Mouse (Mus musculus) megakaryocyte, embryonic 14.5 days (primary cell): Measurements from ENCODE around the gene Sufu. TPM values are rescaled to one million over a fixed set of nuclear protein-coding genes. Genes with fewer than 3 reads are reported as not detected.
A peak's percentile ranks its signal among the peaks of the same experiment; 100 is the strongest.

Source experiments
- H3K27me3 ChIP-seq: replicated peaks from 2 replicates; pipeline ENCODE3; 2012; ENCODE audit warnings: inconsistent platforms
- H3K36me3 ChIP-seq: replicated peaks from 2 replicates; pipeline ENCODE3; 2012; ENCODE audit warnings: low read length, inconsistent platforms, mixed read lengths
- H3K4me1 ChIP-seq: 2 replicates; pipeline ENCODE4 v1.6.1; 2012; ENCODE audit warnings: inconsistent platforms
- H3K4me3 ChIP-seq: replicated peaks from 2 replicates; pipeline ENCODE3; 2012; ENCODE audit warnings: moderate library complexity, mild to moderate bottlenecking, inconsistent platforms
- H3K9me3 ChIP-seq: 2 replicates; pipeline ENCODE4 v1.6.1; 2012; ENCODE audit warnings: inconsistent platforms
- FLI1 ChIP-seq: IDR thresholded peaks from 2 replicates; pipeline ENCODE4 v1.6.1; 2012; ENCODE audit warnings: low read length, inconsistent platforms, mixed read lengths
- GATA1 ChIP-seq: IDR thresholded peaks from 3 replicates; pipeline ENCODE4 v1.6.1; 2012; ENCODE audit warnings: mixed read lengths, low read length, inconsistent platforms, borderline replicate concordance
- polyA plus RNA-seq: library from polyadenylated mRNA; stranded (reverse); fragments of >175 nt; gene quantifications from 2 replicates; pipeline ENCODE4 v1.2.3, GENCODE M21; 2012; ENCODE audit warnings: low replicate concordance; ENCODE audit not compliant: insufficient read depth

Sufu gene
- polyA plus RNA-seq, 1 experiment = 8.7 TPM

DNA sequence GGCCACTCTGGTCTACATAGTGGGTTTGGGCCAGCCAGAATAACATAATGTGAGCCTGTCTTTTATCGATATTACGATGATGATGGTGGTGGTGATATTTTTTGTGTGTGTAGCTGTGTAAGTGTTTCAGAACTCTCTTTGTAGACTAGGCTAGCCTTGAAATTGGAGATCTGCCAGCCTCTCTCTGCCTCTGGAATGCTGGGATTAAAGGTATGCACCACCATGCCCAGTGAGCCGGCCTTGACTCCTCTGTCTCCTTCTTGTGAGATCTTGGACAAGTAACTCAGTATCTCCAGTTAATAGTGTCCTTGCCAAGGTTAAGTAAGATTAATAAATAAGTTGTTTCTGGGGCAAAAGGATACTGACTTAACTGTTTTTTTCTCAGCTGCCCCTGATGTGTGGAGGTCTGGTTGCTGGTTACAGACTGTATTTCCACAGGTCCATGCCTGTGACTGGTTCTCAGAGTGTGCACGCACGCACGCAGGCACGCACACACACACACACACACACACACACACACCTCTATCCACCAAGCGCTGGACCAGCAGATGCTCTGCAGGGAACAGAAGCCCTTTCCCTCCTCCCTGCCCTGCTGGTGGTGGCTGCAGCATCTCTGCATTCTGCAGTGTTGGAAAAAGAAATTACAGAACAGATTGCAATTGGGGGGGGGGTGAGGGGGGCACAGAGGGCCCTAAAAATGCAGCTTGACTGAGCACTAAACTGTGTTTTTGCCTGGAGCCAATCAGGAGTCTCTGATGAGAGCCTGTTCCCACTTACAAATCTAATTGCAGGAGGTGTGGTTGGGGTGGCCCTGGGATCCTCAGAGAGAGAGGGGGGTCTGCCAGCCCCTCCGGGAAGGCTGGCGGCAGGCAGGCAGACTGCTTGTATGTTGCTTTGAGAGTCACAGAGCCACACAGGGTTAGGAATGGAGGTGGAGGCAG, 129.3 kb downstream of the Sufu start:
- Histone ChIP-seq H3K4me3 (no peak overlapping the region), H3K27me3 (no peaks in the 10 kb centered on the region), H3K9me3 (no peaks in the 10 kb centered on the region), H3K36me3 (peaks cover 4% of the 10 kb centered on the region), H3K4me1 (peaks cover 92% of the 10 kb centered on the region)
- TF ChIP-seq FLI1 = no peak
- TF ChIP-seq GATA1 = no peak

- H3K4me1 ChIP-seq = peaks cover 92% of the 10 kb centered on the region
- H3K27me3 ChIP-seq = no peaks in the 10 kb centered on the region
- H3K9me3 ChIP-seq = no peaks in the 10 kb centered on the region
- peaks cover 4% of the 10 kb centered on the region for H3K36me3 ChIP-seq
- TF ChIP-seq GATA1 = no peak
- no peak for TF ChIP-seq FLI1
- H3K4me3 ChIP-seq = peak overlapping the region; percentile 87
Measured at GRCm38 (mm10) chr19:46527632-46528528, 131.2 kb downstream of the Sufu start.

DNA sequence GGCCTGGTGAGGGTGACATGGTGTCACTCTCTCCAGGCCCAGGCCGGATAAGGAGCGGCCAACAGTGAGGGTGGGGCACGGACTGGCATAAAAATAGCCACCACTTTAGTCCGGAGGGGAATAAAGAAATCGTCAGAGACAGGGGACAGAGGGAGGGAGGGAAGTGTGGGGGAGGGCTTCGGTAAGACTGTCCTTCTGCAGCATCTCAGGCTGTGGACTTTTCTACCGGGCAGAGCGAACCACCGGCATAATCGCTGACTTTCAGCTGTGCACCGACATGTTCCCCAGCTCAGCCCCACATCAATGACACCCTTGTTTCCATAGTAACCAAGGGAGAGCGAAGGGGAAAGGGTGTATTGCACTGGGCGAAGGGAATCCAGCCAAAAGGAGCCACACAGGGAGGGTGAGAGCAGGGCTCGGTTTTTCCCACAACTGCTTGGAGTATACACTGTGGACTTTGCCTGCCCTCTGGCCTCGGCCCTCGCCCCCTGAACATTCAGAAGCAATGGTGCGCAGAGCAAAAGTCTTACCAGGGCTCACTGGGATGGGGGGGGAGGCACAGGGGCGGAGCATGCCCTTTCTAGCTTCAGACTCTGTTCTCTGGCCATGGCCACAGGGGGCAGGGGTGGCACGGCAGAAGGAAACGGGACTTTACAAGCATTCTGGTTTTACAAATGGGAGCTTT, 132.0 kb downstream of the Sufu start:
- Histone ChIP-seq H3K27me3 (no peaks in the 10 kb centered on the region), H3K4me1 (peaks cover 92% of the 10 kb centered on the region)

DNA sequence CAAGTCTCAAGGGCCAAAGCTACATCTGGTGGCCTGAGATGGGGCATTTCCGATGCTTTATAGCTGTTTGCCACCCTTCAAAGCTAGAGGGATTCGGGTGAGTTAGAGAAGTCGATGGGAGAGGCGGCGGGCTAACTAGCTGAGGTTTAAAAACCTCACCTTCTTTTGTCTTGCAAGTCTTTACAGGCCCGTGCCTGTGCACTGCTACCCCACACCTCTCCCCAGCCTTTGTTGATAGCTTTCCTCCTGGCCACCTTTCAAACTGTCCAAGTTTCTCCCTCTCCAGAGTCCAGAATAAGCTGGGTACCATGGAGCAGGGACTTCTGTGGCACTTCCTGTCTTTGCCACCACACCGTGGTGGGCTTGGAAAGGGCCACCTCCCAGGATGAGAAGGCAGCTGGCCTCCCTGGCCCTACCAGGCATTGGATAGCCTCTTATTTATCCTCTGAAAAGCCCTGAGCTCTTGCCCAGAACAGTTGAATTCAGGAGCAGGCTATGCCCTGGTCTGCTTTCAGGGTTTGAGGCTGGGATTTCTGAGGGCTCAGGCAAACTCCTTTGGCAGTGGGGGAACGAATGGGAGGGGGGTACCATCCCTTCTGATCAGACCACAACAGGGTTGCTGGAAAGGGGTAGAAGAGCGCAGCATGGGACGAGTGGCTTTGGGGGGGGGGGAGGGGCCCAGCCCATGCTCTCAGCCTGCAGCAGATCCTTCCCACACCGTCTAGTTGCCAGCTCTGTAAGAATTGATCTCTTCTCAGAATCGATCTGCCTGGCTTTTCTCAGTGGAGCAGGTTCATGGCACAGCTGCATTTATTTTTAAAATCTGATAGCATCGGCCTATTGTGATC, 133.1 kb downstream of the Sufu start:
- H3K27me3 ChIP-seq = no peaks in the 10 kb centered on the region
- peak overlapping the region; percentile 87 for H3K4me3 ChIP-seq
- H3K36me3 ChIP-seq = peaks cover 6% of the 10 kb centered on the region
- no peak for TF ChIP-seq FLI1
- no peak for TF ChIP-seq GATA1
- H3K9me3 ChIP-seq = no peaks in the 10 kb centered on the region
- peaks cover 90% of the 10 kb centered on the region for H3K4me1 ChIP-seq

More for the DNA sequence above, 132.0 kb downstream of the Sufu start:
- H3K9me3 ChIP-seq = no peaks in the 10 kb centered on the region
- peaks cover 4% of the 10 kb centered on the region for H3K36me3 ChIP-seq
- TF ChIP-seq GATA1 (no peak), FLI1 (no peak)
- peak overlapping the region; percentile 87 for H3K4me3 ChIP-seq

GRCm38 (mm10) chr19:46530449-46530990, 133.8 kb downstream of the Sufu start:
- no peaks in the 10 kb centered on the region for H3K27me3 ChIP-seq
- peaks cover 88% of the 10 kb centered on the region for H3K4me1 ChIP-seq
- no peak overlapping the region for H3K4me3 ChIP-seq
- peaks cover 6% of the 10 kb centered on the region for H3K36me3 ChIP-seq
- no peak for TF ChIP-seq GATA1
- TF ChIP-seq FLI1 = no peak
- H3K9me3 ChIP-seq = no peaks in the 10 kb centered on the region

- Histone ChIP-seq H3K4me1 (peaks cover 84% of the 10 kb centered on the region), H3K9me3 (no peaks in the 10 kb centered on the region), H3K27me3 (no peaks in the 10 kb centered on the region), H3K4me3 (peak overlapping the region; percentile 18), H3K36me3 (peaks cover 6% of the 10 kb centered on the region)
- TF ChIP-seq GATA1 = no peak
- no peak for TF ChIP-seq FLI1
Measured at GRCm38 (mm10) chr19:46531071-46532030, 134.7 kb downstream of the Sufu start.

DNA sequence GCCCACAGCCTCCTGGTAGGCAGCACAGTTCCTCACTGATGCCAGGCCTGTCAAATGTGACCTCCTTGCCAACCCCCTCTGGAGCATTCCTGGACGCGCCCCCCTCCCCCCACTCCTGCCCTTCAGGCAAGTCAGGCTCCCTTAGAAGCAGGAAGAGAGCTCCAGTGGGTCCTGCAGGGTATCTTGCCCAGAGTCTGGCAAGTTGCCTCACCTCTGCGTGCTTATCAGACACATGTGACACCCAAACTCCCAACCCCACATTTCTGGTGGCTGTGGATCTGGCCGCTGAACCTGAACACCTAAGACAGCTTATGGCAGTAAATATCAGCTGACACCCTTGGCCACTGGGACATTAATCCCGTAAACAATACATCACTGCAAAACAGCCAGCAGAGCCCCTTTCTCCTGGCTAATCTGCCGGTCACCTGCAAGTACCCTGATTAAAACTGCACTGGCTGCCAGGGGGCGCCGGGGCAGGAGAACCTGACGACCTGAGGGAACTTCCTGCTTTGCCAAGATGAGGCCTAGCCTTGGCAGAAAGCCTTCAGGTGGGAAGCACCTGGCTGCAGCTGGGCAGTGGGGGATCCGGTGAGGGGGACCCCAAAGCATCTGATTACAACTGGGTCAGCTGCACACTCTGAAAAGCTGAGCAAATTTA, 135.5 kb downstream of the Sufu start:
- Histone ChIP-seq H3K27me3 (no peaks in the 10 kb centered on the region), H3K4me1 (peaks cover 80% of the 10 kb centered on the region), H3K9me3 (no peaks in the 10 kb centered on the region), H3K4me3 (peak overlapping the region; percentile 18), H3K36me3 (peaks cover 10% of the 10 kb centered on the region)
- no peak for TF ChIP-seq FLI1
- no peak for TF ChIP-seq GATA1
